Mouse (Mus musculus): ENCODE measurements around the gene Acat1.

DNA sequence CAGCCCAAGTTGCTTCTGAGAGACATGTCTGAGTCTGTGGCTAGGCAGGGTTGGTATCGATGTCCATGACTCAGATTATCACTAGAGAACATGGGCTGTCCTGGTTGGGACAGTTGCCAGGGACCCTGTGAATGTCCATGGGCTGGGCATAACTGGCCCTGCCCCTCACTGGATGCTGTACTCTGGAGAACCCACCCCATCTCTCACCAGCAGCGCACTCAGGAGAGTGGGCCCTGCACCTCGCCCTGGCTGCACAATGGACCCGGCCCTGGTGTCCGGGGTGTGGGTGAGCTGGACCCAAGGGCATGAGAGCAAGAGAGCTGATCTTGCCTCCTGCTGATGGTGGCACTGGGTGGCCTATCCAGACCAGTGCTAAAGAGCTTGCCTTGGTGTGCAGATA, 5.2 kb downstream of the Acat1 start:
- TF ChIP-seq CTCF (IDR thresholded peaks at IDR 0.05; ENCODE audit: low read depth) (no peak), EP300 (IDR thresholded peaks at IDR 0.05; ENCODE audit: low read depth) (no peak)

Data from liver, embryonic 14.5 days (tissue).